In the genomic region with DNA sequence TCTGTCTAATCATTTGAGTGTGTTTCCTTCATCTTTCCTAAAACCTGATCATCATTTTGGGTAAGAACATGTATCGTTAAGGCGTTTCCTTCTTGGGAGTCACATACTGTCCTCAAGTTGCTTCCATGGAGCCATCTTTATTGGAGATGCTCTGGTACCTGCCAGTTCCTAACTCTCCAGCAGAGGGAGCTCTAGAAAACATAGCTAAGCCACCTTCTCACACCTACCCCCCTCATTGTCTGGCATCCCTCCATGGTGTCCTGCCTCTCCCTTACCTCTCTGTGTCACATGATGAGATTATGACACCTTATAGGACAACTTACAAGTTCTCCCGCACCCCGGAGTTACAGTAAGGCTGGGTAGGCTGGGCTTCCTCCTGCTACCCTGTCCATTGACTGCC, we compare ENCODE assay signal across 11 mouse cellular contexts. TPM values are rescaled to one million over a fixed set of nuclear protein-coding genes. Genes with fewer than 3 reads are reported as not detected.
DNase-seq lines count a peak whose midpoint lies in the region; ATAC-seq and TF ChIP-seq lines count a peak whose summit lies in the region.
"Had no signal": no experiment of that assay in that cellular context is flagged by ENCODE, and none has a peak within 500 bp of the region (broad histone marks: within the 10 kb centered on the region; RNA-seq: fewer than 3 reads in every experiment).

No protein-coding gene starts in this region.

- no peaks in the 10 kb centered on the region for H3K9me3 ChIP-seq in kidney, embryonic 15.5 days (replicated peaks)
- no peaks in the 10 kb centered on the region for H3K9me3 ChIP-seq in heart, embryonic 12.5 days (replicated peaks)
- H3K9me3 ChIP-seq: hindbrain, embryonic 13.5 days; midbrain, embryonic 12.5 days; stomach, embryonic 15.5 days had no signal

- DNase-seq in CD4-positive, CD25-positive, alpha-beta regulatory T cell, adult 2 months (ENCODE audit: low read depth, low spot score) = peak; percentile 20
- DNase-seq in kidney, adult 2 months = peak; percentile 26
- DNase-seq in ZHBTc4 (ENCODE audit: low read depth, low spot score) = peak; percentile 60
- peak; percentile 5 for DNase-seq in lung, postnatal 14 days
- no peak for DNase-seq in spleen, adult 12 weeks (ENCODE audit: low spot score)

- ATAC-seq in CD4-positive, CD25-positive, alpha-beta regulatory T cell, adult 4 months = no peak
- no peak for ATAC-seq in kidney, embryonic 15.5 days (replicated peaks; ENCODE audit: low FRiP score)
- ATAC-seq in heart, embryonic 12.5 days (ENCODE audit: insufficient number of reproducible peaks, low FRiP score) = no peak

- no peaks in the 10 kb centered on the region for H3K4me1 ChIP-seq in kidney, adult 2 months (ENCODE audit: control insufficient read depth, insufficient read depth, low read length)
- 0 out of 2 replicates have a peak, but pooled peaks cover 4% of the 10 kb centered on the region for H3K4me1 ChIP-seq in kidney, embryonic 15.5 days
- H3K4me1 ChIP-seq in heart, embryonic 12.5 days (replicated peaks) = peaks cover 3% of the 10 kb centered on the region; the same call in 1 of the 2 replicates
- H3K4me1 ChIP-seq: stomach, embryonic 15.5 days had no signal

- no peak overlapping the region for H3K4me3 ChIP-seq in kidney, adult 2 months (ENCODE audit: insufficient read depth, low read depth, low read length)
- H3K4me3 ChIP-seq in kidney, embryonic 15.5 days (replicated peaks) = no peak overlapping the region
- no peak overlapping the region for H3K4me3 ChIP-seq in heart, embryonic 12.5 days
- H3K4me3 ChIP-seq: hindbrain, embryonic 13.5 days; midbrain, embryonic 12.5 days; stomach, embryonic 15.5 days had no signal

- no peaks in the 10 kb centered on the region for H3K27me3 ChIP-seq in kidney, adult 2 months (replicated peaks; ENCODE audit: control insufficient read depth, insufficient read depth, low read length)
- H3K27me3 ChIP-seq in kidney, embryonic 15.5 days = no peaks in the 10 kb centered on the region
- H3K27me3 ChIP-seq in heart, embryonic 12.5 days (replicated peaks) = no peaks in the 10 kb centered on the region
- H3K27me3 ChIP-seq: hindbrain, embryonic 13.5 days; midbrain, embryonic 12.5 days; stomach, embryonic 15.5 days had no signal

- H3K36me3 ChIP-seq in kidney, adult 2 months (ENCODE audit: control insufficient read depth, insufficient read depth, low read length) = no peaks in the 10 kb centered on the region
- H3K36me3 ChIP-seq in kidney, embryonic 15.5 days = peaks cover 18% of the 10 kb centered on the region; the same call in 1 of the 2 replicates
- peaks cover 4% of the 10 kb centered on the region; the same call in 1 of the 2 replicates for H3K36me3 ChIP-seq in heart, embryonic 12.5 days
- H3K36me3 ChIP-seq: hindbrain, embryonic 13.5 days; midbrain, embryonic 12.5 days; stomach, embryonic 15.5 days had no signal

- no peak overlapping the region for H3K9ac ChIP-seq in kidney, embryonic 15.5 days
- no peak overlapping the region for H3K9ac ChIP-seq in heart, embryonic 12.5 days
- H3K9ac ChIP-seq: hindbrain, embryonic 13.5 days; midbrain, embryonic 12.5 days; stomach, embryonic 15.5 days had no signal

- H3K27ac ChIP-seq in kidney, adult 2 months (ENCODE audit: insufficient read depth, low read depth, low read length) = no peak overlapping the region
- H3K27ac ChIP-seq in kidney, embryonic 15.5 days = no peak overlapping the region
- no peak overlapping the region for H3K27ac ChIP-seq in heart, embryonic 12.5 days (ENCODE audit: poor library complexity, severe bottlenecking)
- H3K27ac ChIP-seq: midbrain, embryonic 12.5 days; stomach, embryonic 15.5 days had no signal

- H3K4me2 ChIP-seq in kidney, embryonic 15.5 days = no peak overlapping the region
- no peak overlapping the region for H3K4me2 ChIP-seq in heart, embryonic 12.5 days
- H3K4me2 ChIP-seq: hindbrain, embryonic 13.5 days; midbrain, embryonic 12.5 days; stomach, embryonic 15.5 days had no signal

- peak; percentile 48; the same call in 1 of the 2 replicates for TF ChIP-seq CTCF in kidney, adult 2 months (conservative IDR thresholded peaks at IDR 0.05; ENCODE audit: insufficient read depth, insufficient read length, low read depth, low read length)

- WGBS in kidney, adult 2 months = 86% methylated on average over 4 of the region's 4 CpGs
- 87% methylated on average over 4 of the region's 4 CpGs for WGBS in kidney, embryonic 15.5 days
- WGBS in heart, embryonic 12.5 days = 85% methylated on average over 4 of the region's 4 CpGs

- TF ChIP-seq POLR2A in kidney, adult 2 months (IDR thresholded peaks at IDR 0.05; ENCODE audit: low read depth, low read length) = no peak

RNA-seq across cellular contexts. Expression of gene Fam196a, which starts 45.3 kb away (rescaled TPM):
- under 1 TPM in 1 of 2 experiments, not detected in 1; 0.16 TPM for polyA plus RNA-seq in CD4-positive, CD25-positive, alpha-beta regulatory T cell, adult 4 months (2017; shearing (Covaris generic))
- polyA plus RNA-seq in kidney, adult 2 months (2012; rRNA removed) = not detected in 2 replicates
- 2.9 and 3.2 TPM in 2 replicates for polyA plus RNA-seq in kidney, embryonic 15.5 days (2015; fragmentation: Nextera tagmentation; extraction: Ambion mirVana)
- 1.4 and 1.7 TPM in 2 replicates for polyA plus RNA-seq in heart, embryonic 12.5 days (2016; fragmentation: Nextera tagmentation; extraction: Ambion mirVana)
